Mouse (Mus musculus) G1E (cell line): ENCODE measurements at regions not wholly inside any gene's neighbourhood (a gene's known extent, or its start where the extent isn't known, plus 50 kb on each side); places are given as distances from the start of the nearest gene placed in this dataset.

Experiments
- ATAC-seq: 2 replicates; pipeline ENCODE4 v1.8.0; 2016; ENCODE audit warnings: mild to moderate bottlenecking; ENCODE audit not compliant: insufficient number of reproducible peaks, poor library complexity, low FRiP score, severe bottlenecking; ENCODE audit errors: extremely low read depth
- DNase-seq: peaks from one replicate; pipeline ENCODE4 v3.0.0; 2012; ENCODE audit warnings: low spot score
- H3K27me3 ChIP-seq: 2 replicates; pipeline ENCODE4 v1.6.1; 2012; ENCODE audit warnings: mild to moderate bottlenecking, low read length, inconsistent platforms; ENCODE audit not compliant: insufficient read depth
- H3K36me3 ChIP-seq: replicated peaks from 2 replicates; pipeline ENCODE3; 2012; ENCODE audit warnings: mild to moderate bottlenecking, inconsistent platforms
- H3K4me1 ChIP-seq: 2 replicates; pipeline ENCODE4 v1.6.1; 2012; ENCODE audit warnings: low read depth, low read length, inconsistent platforms, mixed read lengths; ENCODE audit not compliant: insufficient read depth
- H3K4me3 ChIP-seq: 2 replicates; pipeline ENCODE4 v1.5.1; 2012; ENCODE audit warnings: low read depth, mild to moderate bottlenecking, inconsistent platforms, low read length, moderate library complexity, mixed read lengths
- H3K9me3 ChIP-seq: replicated peaks from 2 replicates; pipeline ENCODE4 v1.6.1; 2012; ENCODE audit warnings: inconsistent platforms
- CTCF ChIP-seq: IDR thresholded peaks from 2 replicates; pipeline ENCODE4 v1.5.1; 2012; ENCODE audit warnings: low read depth, low read length, inconsistent platforms, mixed read lengths
- GATA1 ChIP-seq: IDR thresholded peaks from 2 replicates; pipeline ENCODE4 v1.6.1; 2012; ENCODE audit warnings: borderline replicate concordance, low read length, inconsistent platforms, mixed read lengths
- GATA2 ChIP-seq: IDR thresholded peaks from 2 replicates; pipeline ENCODE4 v1.6.1; 2012; ENCODE audit warnings: low read depth, low read length, inconsistent platforms, borderline replicate concordance
- POLR2AphosphoS5 ChIP-seq: IDR thresholded peaks from 2 replicates; pipeline ENCODE4 v1.6.1; 2012; ENCODE audit warnings: low read depth, low read length, inconsistent platforms; ENCODE audit not compliant: insufficient replicate concordance
- TAL1 ChIP-seq: conservative IDR thresholded peaks from 2 replicates; pipeline ENCODE4 v1.6.1; 2012; ENCODE audit warnings: low read depth, low read length, inconsistent platforms, mixed read lengths

DNA sequence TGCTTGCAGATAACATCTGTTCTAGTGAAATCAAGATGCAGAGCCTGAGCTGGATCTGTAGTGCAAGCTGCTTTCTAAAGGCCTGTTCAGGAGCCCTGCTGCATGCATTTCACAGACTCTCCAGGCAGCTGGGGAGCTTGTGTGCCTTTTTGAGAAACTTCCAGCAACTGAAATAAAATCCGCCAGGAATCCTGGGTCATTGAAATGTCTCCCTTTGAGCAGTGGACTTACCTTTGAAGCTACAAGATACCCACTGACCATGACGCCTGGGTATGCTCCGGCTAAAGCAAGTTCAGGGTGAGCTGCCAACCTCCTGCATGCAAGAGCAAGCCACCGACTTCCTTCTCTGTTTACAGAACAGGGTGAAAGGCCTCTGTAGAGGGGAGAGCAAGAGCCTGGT, 278.7 kb downstream of the Cenpw start:
- DNase-seq (no peak), ATAC-seq (no peak)
- no peaks in the 10 kb centered on the region for H3K4me1 ChIP-seq
- H3K9me3 ChIP-seq: no peaks in the 10 kb centered on the region
- H3K27me3 ChIP-seq: no peaks in the 10 kb centered on the region; the same call in 1 of the 2 replicates
- no peak for TF ChIP-seq CTCF
- TF ChIP-seq GATA2: no peak
- TF ChIP-seq TAL1: no peak
- TF ChIP-seq POLR2AphosphoS5: no peak
- no peak for TF ChIP-seq GATA1
- H3K36me3 ChIP-seq: no peaks in the 10 kb centered on the region
- no peak overlapping the region for H3K4me3 ChIP-seq

DNA sequence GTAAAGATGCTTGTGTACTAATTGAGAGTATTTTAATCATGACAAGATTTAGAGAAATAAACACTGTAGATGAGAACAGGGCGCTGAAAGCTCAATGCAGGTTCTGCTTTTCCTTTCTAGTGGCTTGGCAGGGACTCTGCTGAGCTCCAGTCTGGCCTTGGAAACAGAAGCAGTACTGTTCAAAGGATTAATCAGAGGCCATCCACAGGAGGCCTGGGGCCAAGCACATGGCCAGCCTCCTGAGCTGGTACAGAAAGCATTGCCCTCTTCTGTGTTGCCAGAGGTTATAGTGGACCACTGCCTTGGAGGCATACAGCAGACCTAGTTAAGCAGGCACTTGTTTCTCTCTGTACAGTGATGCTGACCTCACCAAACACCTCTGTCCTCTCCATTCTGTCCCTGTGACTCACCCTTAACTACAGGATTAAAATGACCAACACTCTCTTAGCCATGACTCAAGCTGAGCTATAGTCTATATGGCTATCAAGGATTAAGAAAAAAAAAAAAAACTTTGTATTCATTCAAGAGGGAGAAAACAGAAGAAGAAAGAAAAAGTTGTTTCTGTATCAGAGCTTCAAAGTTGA, 302.5 kb downstream of the Cenpw start:
- no peak for ATAC-seq
- no peaks in the 10 kb centered on the region for H3K9me3 ChIP-seq

DNA sequence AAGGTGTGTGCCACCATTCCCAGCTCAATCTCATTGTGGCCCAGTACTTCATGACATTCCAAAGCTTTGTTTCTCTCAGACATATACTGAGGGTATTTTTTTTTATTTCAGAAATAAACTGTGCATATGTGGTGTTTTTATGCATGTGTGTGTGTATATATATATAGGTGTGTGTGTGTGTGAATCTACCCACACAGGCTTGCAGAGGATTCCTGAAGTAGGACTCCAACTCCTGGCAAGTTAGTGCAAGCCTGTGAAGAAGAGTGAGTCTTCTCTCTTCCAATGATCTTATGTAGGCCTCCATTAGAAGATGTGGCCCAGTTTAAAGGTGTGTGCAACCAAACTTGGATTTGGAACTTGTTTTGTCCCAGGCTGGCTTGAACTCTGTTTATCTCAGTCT, 328.9 kb upstream of the Rspo3 start:
- ATAC-seq: no peak
- Histone ChIP-seq H3K27me3 (no peaks in the 10 kb centered on the region), H3K36me3 (no peaks in the 10 kb centered on the region), H3K4me3 (no peak overlapping the region), H3K9me3 (no peaks in the 10 kb centered on the region), H3K4me1 (no peaks in the 10 kb centered on the region)
- DNase-seq: no peak
- TF ChIP-seq CTCF (no peak), GATA1 (no peak)

More for the DNA sequence above, 302.5 kb downstream of the Cenpw start:
- peaks cover 6% of the 10 kb centered on the region; the same call in 1 of the 2 replicates for H3K27me3 ChIP-seq
- TF ChIP-seq GATA2 (no peak), CTCF (no peak), POLR2AphosphoS5 (no peak), TAL1 (no peak), GATA1 (no peak)
- H3K4me3 ChIP-seq: no peak overlapping the region
- H3K36me3 ChIP-seq: no peaks in the 10 kb centered on the region
- DNase-seq: no peak
- H3K4me1 ChIP-seq: no peaks in the 10 kb centered on the region

DNA sequence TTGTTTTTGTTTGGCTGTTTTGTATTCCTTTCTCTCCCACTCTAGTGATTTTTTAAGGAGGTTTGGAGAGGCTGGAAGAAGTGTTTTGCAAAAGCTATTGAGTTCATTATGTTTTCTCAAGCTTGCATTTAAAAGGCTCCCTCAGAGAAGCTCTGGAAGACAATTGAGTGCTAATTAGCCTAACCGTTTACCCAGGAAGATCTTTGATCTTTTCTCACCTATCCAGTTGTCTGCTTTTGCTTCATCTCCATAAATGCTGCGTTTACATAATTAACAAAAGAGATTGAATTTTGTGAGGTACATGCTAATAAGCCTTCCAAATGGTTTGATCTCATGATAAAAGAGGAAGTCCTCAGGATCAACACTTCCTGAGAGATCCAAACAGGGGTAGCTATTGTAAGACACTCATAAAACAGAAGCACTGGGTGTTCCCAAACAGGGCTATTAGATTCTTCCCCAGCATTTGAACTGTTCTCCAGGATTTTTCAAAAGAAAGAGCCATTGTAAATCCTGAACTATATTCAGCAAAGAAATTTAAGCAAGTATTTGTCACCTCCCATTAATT, 320.2 kb upstream of the Rspo3 start:
- Histone ChIP-seq H3K9me3 (no peaks in the 10 kb centered on the region), H3K4me1 (no peaks in the 10 kb centered on the region), H3K27me3 (peaks cover 3% of the 10 kb centered on the region; the same call in 1 of the 2 replicates), H3K36me3 (no peaks in the 10 kb centered on the region), H3K4me3 (no peak overlapping the region)
- DNase-seq: no peak
- no peak for ATAC-seq
- no peak for TF ChIP-seq CTCF
- no peak for TF ChIP-seq TAL1
- no peak for TF ChIP-seq POLR2AphosphoS5
- no peak for TF ChIP-seq GATA1
- TF ChIP-seq GATA2: no peak

DNA sequence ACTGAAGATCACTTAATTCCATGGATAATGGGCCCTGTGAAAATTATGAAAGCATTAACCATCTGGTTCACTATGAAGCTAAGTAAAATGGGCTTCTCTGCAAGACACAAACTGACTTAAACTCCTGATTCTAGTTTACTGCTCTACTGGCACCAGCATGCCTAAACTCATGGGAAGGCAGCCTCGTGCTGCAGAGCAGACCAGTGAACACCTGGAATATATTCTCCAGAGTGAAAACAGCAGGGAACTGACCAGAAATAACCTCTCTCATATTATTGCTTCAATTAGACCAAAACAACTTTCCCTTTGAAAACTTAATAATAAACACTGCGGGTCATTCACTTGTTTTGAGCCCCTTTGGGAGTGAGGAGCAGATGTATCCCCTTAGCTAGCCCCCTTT, 316.8 kb upstream of the Rspo3 start:
- no peaks in the 10 kb centered on the region for H3K4me1 ChIP-seq
- H3K4me3 ChIP-seq: no peak overlapping the region
- TF ChIP-seq CTCF (no peak), GATA1 (no peak), POLR2AphosphoS5 (no peak), GATA2 (no peak), TAL1 (no peak)
- no peaks in the 10 kb centered on the region for H3K36me3 ChIP-seq
- no peak for DNase-seq
- H3K27me3 ChIP-seq: peaks cover 3% of the 10 kb centered on the region; the same call in 1 of the 2 replicates
- no peaks in the 10 kb centered on the region for H3K9me3 ChIP-seq
- no peak for ATAC-seq

DNA sequence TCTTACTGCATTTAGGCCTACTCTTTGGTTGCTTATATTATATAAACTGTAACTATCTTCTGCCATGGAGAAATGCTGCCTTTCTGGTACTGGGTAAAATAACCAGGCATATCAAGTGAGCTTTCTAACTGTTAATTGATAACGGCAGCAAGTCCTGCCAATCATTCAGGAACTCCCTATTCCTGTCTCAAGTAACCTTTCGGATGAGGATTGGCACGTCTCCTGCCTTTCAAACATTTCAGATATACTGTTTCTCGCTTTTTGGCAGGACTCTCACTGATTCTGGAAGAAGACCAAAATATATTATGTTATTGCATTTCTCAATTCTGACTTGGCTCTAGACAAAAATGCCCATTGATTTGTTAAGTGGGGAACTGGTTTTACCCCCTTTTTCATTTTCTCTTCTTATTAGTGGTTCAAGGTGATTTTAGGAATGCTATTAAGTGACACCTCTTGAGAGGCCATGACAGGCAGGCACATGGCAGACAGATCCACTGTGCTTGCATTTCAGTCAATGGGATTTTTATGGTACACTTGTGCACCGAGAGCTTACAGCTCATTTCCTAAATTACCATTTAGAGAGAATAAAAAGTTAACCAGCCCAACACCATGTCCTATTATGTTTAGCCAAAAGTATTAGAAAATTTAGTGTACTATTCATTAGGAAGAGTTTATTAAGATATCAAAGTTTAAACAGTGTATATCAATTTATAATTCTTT, 289.4 kb upstream of the Rspo3 start:
- no peak for ATAC-seq
- H3K27me3 ChIP-seq: no peaks in the 10 kb centered on the region
- no peaks in the 10 kb centered on the region for H3K9me3 ChIP-seq
- no peaks in the 10 kb centered on the region for H3K4me1 ChIP-seq
- no peak for DNase-seq
- H3K36me3 ChIP-seq: no peaks in the 10 kb centered on the region
- no peak for TF ChIP-seq CTCF
- TF ChIP-seq GATA1: no peak
- no peak for TF ChIP-seq GATA2
- TF ChIP-seq TAL1: no peak
- no peak for TF ChIP-seq POLR2AphosphoS5
- H3K4me3 ChIP-seq: no peak overlapping the region

DNA sequence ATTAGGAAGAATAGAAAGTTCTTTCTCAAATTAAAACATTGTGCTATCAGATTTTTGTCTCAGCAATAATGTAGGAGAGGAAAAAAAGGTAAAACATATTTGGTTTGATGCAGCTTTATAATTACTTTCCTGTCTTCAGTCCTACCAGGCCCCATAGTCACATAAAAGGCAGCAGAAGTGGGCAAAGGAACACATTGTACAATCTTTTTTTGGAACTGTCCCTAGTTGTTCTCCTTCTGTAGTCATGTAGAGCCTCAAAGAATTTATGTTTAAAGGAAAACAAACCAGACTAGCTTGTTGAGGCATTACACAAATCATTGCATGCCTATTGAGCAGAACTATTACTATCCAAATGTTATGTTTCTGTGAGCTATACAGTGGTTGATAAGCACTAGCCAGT, 288.7 kb upstream of the Rspo3 start:
- Histone ChIP-seq H3K27me3 (no peaks in the 10 kb centered on the region), H3K9me3 (no peaks in the 10 kb centered on the region), H3K4me1 (no peaks in the 10 kb centered on the region), H3K36me3 (no peaks in the 10 kb centered on the region), H3K4me3 (no peak overlapping the region)
- ATAC-seq: no peak
- no peak for TF ChIP-seq GATA2
- TF ChIP-seq TAL1: no peak
- TF ChIP-seq GATA1: no peak
- TF ChIP-seq CTCF: no peak
- no peak for TF ChIP-seq POLR2AphosphoS5
- no peak for DNase-seq
